Mouse (Mus musculus) large intestine, adult 2 months (tissue): ENCODE measurements at regions not wholly inside any gene's neighbourhood (a gene's known extent, or its start where the extent isn't known, plus 50 kb on each side); places are given as distances from the start of the nearest gene placed in this dataset.

Experiments used
- DNase-seq: peaks from one replicate; pipeline ENCODE4 v3.0.0-alpha.2; 2012; ENCODE audit warnings: low read depth, low spot score
- WGBS: fragments of 180-500 bp; shearing (Covaris S2); methylation state at CpG from one replicate; pipeline ENCODE4 v1.1.7; 2018; 5-methylcytosine and 5-hydroxymethylcytosine counted together

DNA sequence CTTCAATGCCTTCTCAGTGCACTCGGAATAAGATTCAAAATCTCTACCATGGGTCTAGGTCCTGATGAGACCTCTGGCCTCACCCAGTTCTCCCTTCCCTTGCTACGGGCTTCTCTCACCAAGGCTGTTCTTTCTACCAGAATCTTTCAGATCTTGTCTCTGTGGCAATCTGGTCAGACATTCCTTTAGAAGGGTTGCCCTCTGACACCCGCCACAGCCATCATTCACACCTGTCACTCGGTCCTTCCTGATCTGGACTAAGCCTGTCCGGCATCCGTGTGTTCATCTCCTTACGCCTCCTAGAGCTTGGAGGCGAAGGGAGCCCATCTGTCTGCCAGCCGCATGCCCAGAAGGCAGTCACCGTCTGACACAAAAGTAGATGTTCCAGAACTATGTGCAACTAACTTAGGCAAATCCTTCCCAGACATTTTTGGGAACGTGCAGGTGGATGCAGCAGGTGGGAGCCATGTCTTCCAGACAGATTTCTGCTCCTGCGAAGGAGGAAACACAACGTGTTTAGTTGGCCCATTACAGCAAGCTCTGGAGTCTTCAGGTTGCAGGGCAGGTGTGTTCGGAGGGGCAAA, 77.7 kb downstream of the Fam76b start:
- no peak for DNase-seq
- 93% methylated on average over 14 of the region's 14 CpGs for WGBS

DNA sequence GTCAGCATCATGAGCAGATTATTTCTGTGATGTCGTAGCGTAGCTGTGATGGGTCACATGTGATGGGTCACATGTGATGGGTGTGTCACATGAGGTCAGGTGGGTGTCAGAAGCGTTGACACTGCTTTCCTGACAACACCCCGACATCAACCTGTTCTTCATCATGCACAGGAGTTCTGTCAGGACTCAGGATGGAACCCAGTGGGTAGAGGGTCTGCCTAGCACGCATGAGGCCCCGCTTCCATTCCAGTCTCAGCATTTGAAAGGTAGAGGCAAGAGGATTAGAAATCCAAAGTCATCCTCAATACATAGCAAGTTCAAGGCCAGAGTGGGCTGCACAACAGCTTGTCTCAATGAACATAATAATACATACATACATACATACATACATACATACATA, 79.2 kb downstream of the Fam76b start:
- DNase-seq = no peak
- WGBS = 93% methylated on average over 6 of the region's 6 CpGs

DNA sequence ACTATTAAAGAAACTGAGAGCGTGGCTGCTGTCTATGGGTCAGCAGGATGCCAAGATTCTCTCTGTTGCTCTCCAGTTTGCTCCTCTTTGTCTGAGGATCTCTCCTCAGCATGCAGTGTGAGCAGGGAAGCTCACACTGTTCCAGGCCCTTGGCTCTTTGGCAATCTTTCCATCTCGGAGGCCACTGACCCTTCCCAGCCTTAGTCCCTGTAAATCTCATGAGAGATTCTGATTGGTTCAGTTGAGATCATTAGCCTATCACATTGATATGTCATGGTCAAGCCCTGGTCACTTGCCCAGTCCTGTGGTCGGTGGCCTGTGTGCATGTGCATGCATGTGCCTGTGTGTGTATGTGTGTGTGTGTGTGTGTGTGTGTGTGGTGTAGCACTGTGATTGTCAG, 82.1 kb downstream of the Fam76b start:
- DNase-seq = no peak
- 79% methylated on average over 3 of the region's 3 CpGs for WGBS

DNA sequence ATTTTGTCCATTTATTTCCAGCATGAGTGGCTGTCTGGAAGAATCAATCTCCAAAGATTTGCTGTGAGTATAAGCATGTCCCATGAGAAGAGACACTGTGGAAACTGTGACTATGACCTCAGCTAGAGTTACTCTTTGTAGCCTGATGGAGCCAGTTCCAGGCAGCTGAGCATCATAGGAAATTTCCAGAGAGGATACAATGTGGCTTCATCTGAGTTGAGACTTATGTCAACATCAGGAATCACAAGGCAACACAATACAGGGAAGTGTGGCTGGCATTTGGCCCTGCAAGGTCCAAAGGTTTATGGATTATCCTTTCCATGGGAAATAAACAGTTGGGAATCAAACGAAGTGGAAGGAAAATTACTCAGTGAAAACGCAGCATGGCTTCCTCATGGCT, 82.6 kb downstream of the Fam76b start:
- DNase-seq = peak; percentile 32
- 23% methylated on average over 2 of the region's 2 CpGs for WGBS

DNA sequence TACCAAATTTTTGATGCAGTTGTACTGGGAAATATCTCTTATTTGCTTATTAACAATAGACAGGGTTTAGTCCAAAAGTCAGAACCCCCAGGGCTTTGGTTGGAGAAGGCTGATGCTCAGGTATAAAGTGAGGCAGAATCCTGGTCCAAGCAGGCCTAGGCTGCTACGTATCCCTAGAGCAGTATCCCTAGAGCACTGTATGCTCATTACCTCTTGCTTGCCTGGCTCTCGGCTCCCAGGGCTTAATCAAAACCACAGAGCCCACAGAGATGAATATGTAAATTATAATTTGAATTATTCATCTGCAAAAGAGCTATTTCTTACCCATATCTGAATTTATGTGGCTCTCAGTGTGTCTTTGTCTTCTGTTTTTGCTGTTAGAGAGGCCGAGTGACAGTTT, 85.9 kb downstream of the Fam76b start:
- no peak for DNase-seq
- WGBS = 82% methylated on average over 3 of the region's 3 CpGs

DNA sequence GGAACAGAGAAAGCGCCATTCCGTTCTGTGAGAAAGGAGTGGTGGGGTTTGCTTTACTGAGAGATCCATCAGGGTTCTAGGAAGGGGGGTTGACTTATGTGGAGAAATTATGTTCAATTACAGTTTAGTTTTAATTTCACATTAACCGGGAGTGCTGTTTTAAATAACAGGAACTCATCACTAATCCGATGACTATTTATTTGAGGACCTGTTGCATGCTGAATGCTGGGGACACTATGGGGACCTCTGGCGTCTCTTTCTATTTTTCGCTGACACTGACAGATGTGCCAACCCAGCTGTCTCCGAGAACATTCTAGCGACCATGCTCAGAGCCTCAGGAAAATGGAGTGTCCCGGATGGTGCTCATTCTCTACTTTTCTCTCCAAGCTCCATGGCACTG, 86.6 kb downstream of the Fam76b start:
- DNase-seq = no peak
- 92% methylated on average over 9 of the region's 9 CpGs for WGBS

DNA sequence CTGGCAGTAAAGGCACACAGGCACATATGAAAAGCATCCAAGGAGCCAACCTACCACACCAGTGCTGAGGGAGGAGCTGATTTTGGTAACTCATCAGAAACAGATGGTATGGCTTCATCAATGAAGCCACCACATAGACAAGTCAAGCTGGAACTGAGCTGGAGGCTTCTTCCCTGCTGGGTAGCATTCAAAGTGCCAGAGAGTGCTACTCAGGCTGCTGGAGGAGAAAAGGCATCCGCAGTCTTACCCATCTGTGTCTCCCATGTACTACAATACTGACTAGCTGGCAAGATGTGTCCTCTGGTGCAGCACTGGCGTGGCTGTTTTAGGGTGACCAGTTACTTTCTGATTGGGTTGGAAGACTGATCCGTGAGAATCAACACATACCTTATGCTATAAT, 87.3 kb downstream of the Fam76b start:
- no peak for DNase-seq
- WGBS = 90% methylated on average over 3 of the region's 3 CpGs

DNA sequence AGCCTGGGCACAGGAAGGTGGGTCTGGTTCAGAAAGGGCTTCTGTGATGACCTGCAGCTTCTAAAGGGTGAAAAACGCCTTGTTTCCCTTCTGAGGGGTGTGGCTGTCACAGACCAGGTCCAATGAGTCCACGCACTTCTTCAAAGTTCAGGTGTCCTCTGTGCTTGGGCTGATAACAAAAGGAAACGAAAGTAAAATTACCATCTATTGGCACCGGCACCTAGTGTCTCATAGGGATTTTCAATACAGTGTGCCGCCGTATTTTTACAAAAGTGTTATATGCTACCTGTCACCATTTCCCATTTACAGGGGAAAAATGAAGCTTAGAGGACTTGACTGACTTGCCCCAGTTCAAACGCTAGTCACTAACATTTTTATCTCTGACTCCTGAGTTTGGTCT, 89.3 kb downstream of the Fam76b start:
- DNase-seq = no peak
- WGBS = 41% methylated on average over 7 of the region's 7 CpGs

DNA sequence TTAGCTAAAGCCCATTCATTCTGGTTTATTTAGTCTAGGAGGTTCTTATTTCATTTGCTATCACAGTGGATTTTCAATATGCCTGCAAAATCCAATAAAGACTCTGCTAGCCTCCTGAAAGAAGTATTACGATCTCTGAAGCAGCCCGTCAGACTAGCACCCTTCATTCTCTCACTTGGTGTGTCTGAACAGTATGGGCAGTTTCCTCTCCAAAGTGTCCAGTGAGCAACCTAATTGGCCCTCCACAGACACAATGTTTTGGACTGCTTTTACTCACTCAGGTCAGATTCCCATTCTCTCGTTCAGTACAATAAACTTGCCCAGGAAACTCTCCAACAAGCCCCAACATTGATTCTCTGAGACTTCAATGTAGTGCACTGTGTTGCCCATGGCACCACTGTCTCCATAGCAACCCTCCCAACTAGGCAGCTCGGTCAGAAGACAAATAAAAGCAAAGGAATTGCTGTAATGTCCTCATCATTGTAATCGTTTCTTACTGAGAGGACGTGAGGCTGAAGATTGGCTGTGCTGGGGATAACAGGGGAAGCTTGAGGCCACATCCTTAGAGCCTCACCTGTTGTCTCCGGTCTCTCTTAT, 91.2 kb downstream of the Fam76b start:
- 52% methylated on average over 7 of the region's 7 CpGs for WGBS
- DNase-seq = no peak

DNA sequence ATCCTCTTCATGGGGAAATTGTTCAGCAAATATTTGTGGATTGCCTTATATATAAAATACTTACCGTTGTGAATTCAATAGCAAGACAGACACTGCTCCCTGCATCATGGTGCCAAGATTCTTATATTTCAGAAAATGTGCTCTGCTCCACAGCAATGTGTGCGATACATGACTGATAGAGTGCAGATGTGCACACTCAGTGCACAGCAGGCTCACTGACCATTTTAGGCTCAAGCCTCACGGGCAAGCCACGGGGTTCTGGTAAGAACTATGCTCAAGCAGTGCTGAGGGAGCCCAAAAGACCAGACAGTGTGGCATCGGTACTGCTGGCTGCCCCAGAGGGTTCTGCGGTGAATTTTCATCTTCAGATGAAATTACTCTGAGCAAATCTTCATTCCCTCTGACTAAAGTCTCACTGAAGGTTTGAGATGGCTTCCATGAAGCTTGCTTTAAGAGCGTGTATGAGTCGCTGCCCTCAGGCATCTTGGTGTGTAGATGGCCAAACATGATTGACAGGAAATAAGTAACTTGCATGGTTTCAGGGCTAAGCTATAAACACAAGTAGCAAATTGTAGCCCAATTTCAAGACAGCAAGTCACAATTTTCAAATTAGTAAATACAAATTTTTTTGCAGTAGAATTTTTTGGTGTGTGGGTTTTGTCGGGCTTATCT, 92.4 kb downstream of the Fam76b start:
- WGBS = 78% methylated on average over 9 of the region's 9 CpGs

DNA sequence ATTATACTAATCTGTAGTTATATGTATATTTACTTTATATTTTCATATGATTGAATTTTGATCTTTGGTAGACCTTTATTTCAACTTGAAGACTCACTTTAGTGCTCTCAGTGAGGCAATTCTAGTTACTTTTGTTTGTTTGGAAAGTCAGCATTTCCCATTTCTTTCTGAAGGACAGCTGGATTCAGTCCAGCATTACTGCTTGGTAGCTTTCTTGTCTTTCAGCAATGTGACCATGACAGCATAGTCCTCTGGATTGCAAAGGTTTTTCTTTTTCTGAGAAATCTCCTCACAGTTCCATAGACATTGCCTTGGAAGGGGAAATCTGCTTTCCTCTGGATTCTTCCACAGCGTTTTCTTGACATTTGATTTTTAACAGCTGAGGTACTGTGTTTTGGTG, 93.1 kb downstream of the Fam76b start:
- 81% methylated on average over 1 of the region's 1 CpGs for WGBS
- no peak for DNase-seq

More for the DNA sequence above, 92.4 kb downstream of the Fam76b start:
- no peak for DNase-seq

DNA sequence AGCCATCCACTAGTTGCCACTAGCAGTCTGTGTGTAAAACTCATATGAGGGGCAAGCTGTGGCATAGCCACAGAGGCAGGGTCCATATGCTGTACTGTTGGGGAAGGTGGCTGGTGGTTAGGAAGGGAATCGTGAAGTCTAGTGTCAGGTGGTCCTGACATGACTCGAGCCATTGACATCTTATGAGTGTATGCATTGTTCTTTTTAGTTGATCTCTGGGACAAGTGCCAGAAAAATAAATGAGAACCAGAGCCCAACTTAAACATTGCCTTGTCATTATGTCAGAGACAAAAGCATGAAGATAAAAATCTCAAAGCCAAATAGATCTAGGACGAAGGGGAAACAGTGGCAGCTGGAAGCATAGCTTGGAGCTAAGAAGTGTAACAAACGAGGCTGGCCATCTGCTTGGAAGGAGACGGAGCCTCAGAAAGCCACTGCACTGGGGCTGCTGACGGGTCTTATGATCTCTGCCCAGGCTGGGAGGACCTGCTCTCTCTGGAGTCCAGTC, 104.5 kb downstream of the Fam76b start:
- DNase-seq = no peak
- WGBS = 13% methylated on average over 6 of the region's 6 CpGs

DNA sequence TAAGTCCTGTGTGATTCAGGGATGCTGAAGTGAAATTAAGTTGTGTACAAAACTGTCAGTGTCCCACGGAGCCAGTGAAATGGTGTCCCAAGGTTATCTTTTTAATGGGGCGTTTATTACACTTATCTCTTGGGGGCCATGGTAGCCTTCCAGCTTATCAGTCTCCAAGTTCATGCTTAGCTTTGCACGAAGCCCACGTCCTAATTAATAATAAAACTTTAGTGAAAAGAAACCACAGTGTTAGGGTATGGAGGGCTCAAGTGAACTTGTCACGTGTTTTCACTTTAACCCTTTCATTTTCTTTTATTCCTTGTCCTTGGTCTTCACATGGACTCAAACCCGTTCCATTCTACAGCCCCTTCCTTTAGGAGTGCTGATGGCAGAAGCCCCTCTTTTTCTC, 105.9 kb downstream of the Fam76b start:
- WGBS = 63% methylated on average over 6 of the region's 6 CpGs
- DNase-seq = no peak

DNA sequence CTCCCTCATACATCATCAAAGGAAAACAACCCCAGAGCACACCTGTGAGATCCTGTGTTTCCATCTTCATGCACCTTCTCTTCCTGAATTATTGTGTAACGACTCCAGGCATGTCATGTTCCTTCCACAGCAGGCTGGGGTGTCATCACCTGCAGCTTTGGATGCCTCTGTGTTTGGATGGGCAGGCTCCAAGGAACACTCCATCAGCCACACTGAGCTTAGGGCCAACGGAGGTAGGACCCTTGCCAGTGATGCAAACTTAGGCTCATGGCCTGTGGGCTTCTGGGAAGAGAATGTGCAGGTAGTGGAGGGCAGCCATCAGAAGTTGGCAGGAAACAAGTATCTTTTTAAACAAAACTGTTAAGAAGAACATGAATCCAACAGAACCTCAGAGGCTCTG, 109.8 kb downstream of the Fam76b start:
- WGBS = 62% methylated on average over 2 of the region's 2 CpGs

DNA sequence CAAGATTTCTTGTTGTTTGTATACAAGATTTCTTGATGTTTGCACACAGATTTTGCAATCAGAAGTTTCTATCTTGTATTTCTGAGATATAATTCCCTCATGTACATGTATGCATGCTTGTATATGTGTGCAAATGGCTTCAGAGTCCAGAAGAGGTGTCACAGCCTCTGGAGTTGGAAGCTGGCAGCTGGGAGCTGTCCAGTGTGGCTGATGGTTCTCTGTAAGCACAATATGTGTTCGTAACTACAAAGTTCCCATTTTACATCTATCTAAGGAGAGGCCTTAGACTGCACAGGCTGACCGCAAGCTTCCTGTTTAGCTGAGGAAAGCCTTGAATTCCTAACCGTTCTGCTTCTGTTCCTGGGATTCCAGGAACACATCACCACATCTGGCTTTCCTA, 119.0 kb downstream of the Fam76b start:
- DNase-seq = no peak
- 60% methylated on average over 3 of the region's 3 CpGs for WGBS

More for the DNA sequence above, 109.8 kb downstream of the Fam76b start:
- no peak for DNase-seq

DNA sequence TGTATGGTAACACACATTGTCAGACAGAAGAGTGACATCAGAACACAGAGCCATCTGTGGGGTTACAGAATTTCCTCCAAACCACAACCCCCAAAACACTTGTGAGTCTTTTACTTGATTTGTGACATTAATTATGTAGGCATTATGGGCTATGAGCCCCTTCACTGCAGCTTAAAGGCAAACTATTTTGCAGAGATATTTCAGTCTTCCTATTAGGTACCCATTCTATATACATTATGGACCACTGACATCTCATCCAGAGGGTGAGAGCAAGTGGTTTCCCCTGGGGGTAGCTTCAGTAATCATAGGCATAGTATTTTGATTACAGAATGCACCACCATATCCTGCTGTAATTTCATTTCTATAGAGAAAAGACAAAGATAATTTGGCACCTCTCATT, 124.6 kb downstream of the Fam76b start:
- no peak for DNase-seq

DNA sequence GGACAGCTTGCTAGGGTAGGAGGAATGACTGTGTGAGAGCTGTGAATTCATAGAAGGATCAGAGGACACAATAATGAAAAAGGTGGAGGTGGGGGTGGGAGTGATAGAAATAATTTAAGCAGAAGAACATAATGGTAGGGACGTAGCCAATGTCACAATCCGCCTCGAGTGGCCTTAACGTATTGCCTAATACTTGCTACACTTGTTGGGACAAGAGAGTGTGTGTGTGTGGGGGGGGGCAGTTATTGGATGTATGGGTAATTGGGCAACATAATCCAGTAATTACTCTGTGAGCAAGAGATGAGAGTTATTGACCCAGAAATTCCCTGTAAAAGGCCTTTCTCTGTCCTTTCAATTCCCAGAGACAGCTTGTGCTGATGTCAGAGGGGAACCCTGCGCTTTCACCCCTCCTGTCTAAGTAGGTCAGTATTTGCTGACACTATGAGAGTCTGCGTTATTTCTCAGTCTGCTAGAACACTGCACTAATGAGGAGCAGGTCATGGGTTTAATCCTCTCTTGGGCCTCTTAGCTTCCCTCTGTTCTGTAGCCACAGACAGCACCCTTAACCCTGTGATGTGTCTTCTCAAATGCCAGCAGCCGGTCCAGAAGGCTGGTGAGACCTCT, 135.7 kb downstream of the Fam76b start:
- 73% methylated on average over 7 of the region's 7 CpGs for WGBS
- no peak for DNase-seq

DNA sequence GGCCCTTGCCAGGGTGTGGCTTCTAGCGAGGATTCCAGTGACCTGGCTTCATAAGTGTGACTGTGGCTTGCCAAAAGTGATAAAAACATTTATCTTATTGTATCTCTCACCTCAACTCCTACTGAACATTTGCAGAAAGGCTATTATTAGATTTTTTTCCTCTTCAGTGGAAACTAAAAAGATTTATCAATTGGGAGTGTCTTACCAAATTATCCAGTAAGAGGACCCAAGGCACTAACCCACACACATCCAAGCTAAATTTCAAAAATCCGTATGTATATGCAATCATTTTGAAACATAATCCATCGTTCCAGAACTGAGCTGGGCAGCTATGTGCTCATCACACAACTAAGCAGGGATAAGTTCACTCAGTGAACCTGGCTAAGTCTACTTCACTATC, 136.3 kb downstream of the Fam76b start:
- DNase-seq = no peak
- WGBS = 75% methylated on average over 3 of the region's 3 CpGs

DNA sequence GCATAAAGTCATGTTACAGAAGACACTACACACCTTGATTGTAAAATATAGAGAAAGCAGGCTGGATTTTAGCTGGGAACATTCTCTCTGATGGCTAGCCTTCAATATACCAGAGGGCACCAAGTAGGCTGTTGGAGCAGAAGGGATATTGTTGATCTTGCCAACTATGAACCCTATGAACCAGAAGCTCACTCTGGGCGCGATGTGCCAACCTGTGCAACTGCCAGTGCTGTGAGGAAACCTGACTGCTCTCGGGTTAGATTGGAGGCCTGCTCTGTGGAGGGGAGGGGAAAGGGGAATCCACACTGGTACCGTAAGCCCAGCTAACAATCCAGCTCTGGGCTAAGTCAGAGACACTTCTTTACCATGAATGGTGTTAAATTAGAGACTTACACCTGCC, 136.7 kb downstream of the Fam76b start:
- DNase-seq = no peak
- WGBS = 54% methylated on average over 4 of the region's 4 CpGs

DNA sequence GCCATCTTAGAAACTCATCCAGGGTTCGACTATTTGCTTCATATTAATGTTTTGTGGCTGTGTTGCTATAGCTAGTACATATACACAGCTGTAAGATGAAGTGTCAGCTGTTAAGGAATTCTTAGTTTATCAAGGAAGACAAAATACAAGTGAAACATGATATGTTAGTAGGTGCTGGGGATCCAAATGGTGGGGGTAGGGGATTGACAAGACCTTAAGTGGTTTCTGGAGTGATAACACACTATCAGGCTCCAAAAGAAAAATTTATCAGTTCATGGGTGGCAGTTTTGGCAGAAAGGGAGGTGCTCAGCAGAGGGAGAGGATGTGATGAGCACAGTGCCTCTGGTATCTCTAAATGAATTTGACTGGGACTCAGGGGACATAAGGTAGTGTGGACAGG, 138.7 kb downstream of the Fam76b start:
- WGBS = 81% methylated on average over 1 of the region's 1 CpGs
- no peak for DNase-seq

DNA sequence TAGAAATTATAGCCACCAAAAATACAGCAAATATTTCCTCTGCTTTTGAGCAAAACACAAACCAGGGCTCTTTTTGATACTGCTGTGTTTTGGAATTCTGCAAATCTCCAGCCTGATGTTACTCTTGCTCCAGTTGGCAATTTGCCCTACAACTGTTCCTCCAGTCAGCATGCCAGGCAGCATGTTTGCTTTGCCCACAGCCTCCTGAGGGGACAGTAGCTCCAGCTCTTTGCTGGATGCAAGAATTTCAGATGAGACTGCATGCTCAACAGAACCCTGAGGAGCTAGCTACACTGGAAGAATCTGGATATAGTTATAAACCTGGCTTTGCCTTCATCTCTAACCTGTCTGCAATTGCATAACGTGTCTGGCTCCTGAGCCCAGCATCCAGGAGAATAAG, 141.7 kb downstream of the Fam76b start:
- 51% methylated on average over 1 of the region's 1 CpGs for WGBS
- no peak for DNase-seq
